Mouse (Mus musculus): ENCODE data around the gene Sept1. TPM values are rescaled to one million over a fixed set of nuclear protein-coding genes. Genes with fewer than 3 reads are reported as not detected.
A peak's percentile ranks its signal among the peaks of the same experiment; 100 is the strongest.

The Sept1 gene
- polyA plus RNA-seq, 1 experiment from 2014 or later, result 15.0 TPM

GRCm38 (mm10) chr7:127272566-127272965 is 39.6 kb upstream of the Sept1 start:
- H3K9me3 ChIP-seq (replicated peaks; ENCODE audit: control insufficient read depth, low read length), result peaks cover 8% of the 10 kb centered on the region; the same call in 1 of the 2 replicates
- H3K4me3 ChIP-seq (replicated peaks; ENCODE audit: low read length), result peak overlapping the region; percentile 90
- no peak for ATAC-seq (ENCODE audit: insufficient read depth, low FRiP score)
- peak overlapping the region; percentile 88 for H3K4me2 ChIP-seq (ENCODE audit: low read depth, low read length)
- WGBS, result 94% methylated on average over 15 of the region's 15 CpGs
- H3K36me3 ChIP-seq (ENCODE audit: control insufficient read depth, insufficient read depth, low read length), result no peaks in the 10 kb centered on the region; the same call in 1 of the 2 replicates
- peaks cover 11% of the 10 kb centered on the region for H3K4me1 ChIP-seq (ENCODE audit: control insufficient read depth, insufficient read depth, low read length)
- no peak overlapping the region for H3K9ac ChIP-seq (ENCODE audit: low read length)
- no peak overlapping the region for H3K27ac ChIP-seq (ENCODE audit: low read length)
- no peaks in the 10 kb centered on the region for H3K27me3 ChIP-seq (ENCODE audit: control insufficient read depth, insufficient read depth, low read length)

GRCm38 (mm10) chr7:127271093-127271492 is 38.2 kb upstream of the Sept1 start:
- WGBS, result 93% methylated on average over 4 of the region's 4 CpGs

GRCm38 (mm10) chr7:127270666-127271065 is 37.7 kb upstream of the Sept1 start:
- ATAC-seq (ENCODE audit: insufficient read depth, low FRiP score), result no peak
- Histone ChIP-seq H3K27ac (ENCODE audit: low read length) (peak overlapping the region; percentile 34; the same call in 1 of the 2 replicates), H3K4me2 (ENCODE audit: low read depth, low read length) (no peak overlapping the region), H3K27me3 (ENCODE audit: control insufficient read depth, insufficient read depth, low read length) (no peaks in the 10 kb centered on the region), H3K4me1 (ENCODE audit: control insufficient read depth, insufficient read depth, low read length) (peaks cover 11% of the 10 kb centered on the region), H3K36me3 (ENCODE audit: control insufficient read depth, insufficient read depth, low read length) (no peaks in the 10 kb centered on the region; the same call in 1 of the 2 replicates), H3K4me3 (replicated peaks; ENCODE audit: low read length) (no peak overlapping the region), H3K9me3 (replicated peaks; ENCODE audit: control insufficient read depth, low read length) (peaks cover 8% of the 10 kb centered on the region; the same call in 1 of the 2 replicates), H3K9ac (ENCODE audit: low read length) (no peak overlapping the region)
- 85% methylated on average over 5 of the region's 5 CpGs for WGBS

More at GRCm38 (mm10) chr7:127271093-127271492, 38.2 kb upstream of the Sept1 start:
- Histone ChIP-seq H3K9ac (ENCODE audit: low read length) (no peak overlapping the region), H3K4me1 (ENCODE audit: control insufficient read depth, insufficient read depth, low read length) (peaks cover 11% of the 10 kb centered on the region), H3K36me3 (ENCODE audit: control insufficient read depth, insufficient read depth, low read length) (no peaks in the 10 kb centered on the region; the same call in 1 of the 2 replicates), H3K4me3 (replicated peaks; ENCODE audit: low read length) (no peak overlapping the region), H3K4me2 (ENCODE audit: low read depth, low read length) (peak overlapping the region; percentile 8; the same call in 1 of the 2 replicates), H3K9me3 (replicated peaks; ENCODE audit: control insufficient read depth, low read length) (peaks cover 8% of the 10 kb centered on the region; the same call in 1 of the 2 replicates), H3K27me3 (ENCODE audit: control insufficient read depth, insufficient read depth, low read length) (no peaks in the 10 kb centered on the region), H3K27ac (ENCODE audit: low read length) (peak overlapping the region; percentile 34; the same call in 1 of the 2 replicates)
- no peak for ATAC-seq (ENCODE audit: insufficient read depth, low FRiP score)

GRCm38 (mm10) chr7:127270256-127270655 is 37.3 kb upstream of the Sept1 start:
- Histone ChIP-seq H3K9me3 (replicated peaks; ENCODE audit: control insufficient read depth, low read length) (peaks cover 8% of the 10 kb centered on the region; the same call in 1 of the 2 replicates), H3K36me3 (ENCODE audit: control insufficient read depth, insufficient read depth, low read length) (no peaks in the 10 kb centered on the region; the same call in 1 of the 2 replicates), H3K4me2 (ENCODE audit: low read depth, low read length) (no peak overlapping the region), H3K27ac (ENCODE audit: low read length) (0 out of 2 replicates have a peak overlapping the region, but pooled peaks have one; percentile 24), H3K4me1 (ENCODE audit: control insufficient read depth, insufficient read depth, low read length) (peaks cover 11% of the 10 kb centered on the region), H3K27me3 (ENCODE audit: control insufficient read depth, insufficient read depth, low read length) (no peaks in the 10 kb centered on the region), H3K4me3 (replicated peaks; ENCODE audit: low read length) (no peak overlapping the region), H3K9ac (ENCODE audit: low read length) (no peak overlapping the region)
- 82% methylated on average over 2 of the region's 2 CpGs for WGBS
- ATAC-seq (ENCODE audit: insufficient read depth, low FRiP score), result no peak

- ATAC-seq (ENCODE audit: insufficient read depth, low FRiP score), result no peak
- no peak overlapping the region for H3K27ac ChIP-seq (ENCODE audit: low read length)
- WGBS, result 89% methylated on average over 3 of the region's 3 CpGs
Observed at GRCm38 (mm10) chr7:127263526-127263925, 30.6 kb upstream of the Sept1 start.

GRCm38 (mm10) chr7:127262218-127262961 is 29.5 kb upstream of the Sept1 start:
- Histone ChIP-seq H3K4me1 (ENCODE audit: control insufficient read depth, insufficient read depth, low read length) (peaks cover 4% of the 10 kb centered on the region; the same call in 1 of the 2 replicates), H3K9me3 (replicated peaks; ENCODE audit: control insufficient read depth, low read length) (no peaks in the 10 kb centered on the region), H3K27ac (ENCODE audit: low read length) (no peak overlapping the region), H3K9ac (ENCODE audit: low read length) (no peak overlapping the region), H3K4me3 (replicated peaks; ENCODE audit: low read length) (no peak overlapping the region), H3K36me3 (ENCODE audit: control insufficient read depth, insufficient read depth, low read length) (no peaks in the 10 kb centered on the region), H3K4me2 (ENCODE audit: low read depth, low read length) (no peak overlapping the region), H3K27me3 (ENCODE audit: control insufficient read depth, insufficient read depth, low read length) (no peaks in the 10 kb centered on the region)
- 74% methylated on average over 10 of the region's 10 CpGs for whole genome bisulfite sequencing
- ATAC-seq (ENCODE audit: insufficient read depth, low FRiP score), result no peak

More at GRCm38 (mm10) chr7:127263526-127263925, 30.6 kb upstream of the Sept1 start:
- H3K9ac ChIP-seq (ENCODE audit: low read length), result no peak overlapping the region
- H3K4me3 ChIP-seq (replicated peaks; ENCODE audit: low read length), result no peak overlapping the region
- H3K9me3 ChIP-seq (replicated peaks; ENCODE audit: control insufficient read depth, low read length), result peaks cover 3% of the 10 kb centered on the region; the same call in 1 of the 2 replicates
- no peak overlapping the region for H3K4me2 ChIP-seq (ENCODE audit: low read depth, low read length)
- no peaks in the 10 kb centered on the region for H3K36me3 ChIP-seq (ENCODE audit: control insufficient read depth, insufficient read depth, low read length)
- H3K4me1 ChIP-seq (ENCODE audit: control insufficient read depth, insufficient read depth, low read length), result peaks cover 4% of the 10 kb centered on the region; the same call in 1 of the 2 replicates
- H3K27me3 ChIP-seq (ENCODE audit: control insufficient read depth, insufficient read depth, low read length), result no peaks in the 10 kb centered on the region

- no peaks in the 10 kb centered on the region for H3K9me3 ChIP-seq (replicated peaks; ENCODE audit: control insufficient read depth, low read length)
- WGBS, result under 1% methylated on average over 50 of the region's 50 CpGs
- H3K4me3 ChIP-seq (replicated peaks; ENCODE audit: low read length), result peak within 1 kb of the TSS; percentile 63
- peak within 1 kb of the TSS; percentile 79 for H3K9ac ChIP-seq (ENCODE audit: low read length)
- no peaks in the 10 kb centered on the region for H3K36me3 ChIP-seq (ENCODE audit: control insufficient read depth, insufficient read depth, low read length)
- peak; percentile 99 for ATAC-seq (ENCODE audit: insufficient read depth, low FRiP score)
- peak within 1 kb of the TSS; percentile 67 for H3K27ac ChIP-seq (ENCODE audit: low read length)
- no peaks in the 10 kb centered on the region for H3K27me3 ChIP-seq (ENCODE audit: control insufficient read depth, insufficient read depth, low read length)
- H3K4me1 ChIP-seq (ENCODE audit: control insufficient read depth, insufficient read depth, low read length), result peaks cover 4% of the 10 kb centered on the region; the same call in 1 of the 2 replicates
- H3K4me2 ChIP-seq (ENCODE audit: low read depth, low read length), result peak within 1 kb of the TSS; percentile 93
Observed at GRCm38 (mm10) chr7:127260309-127261111, 27.6 kb upstream of the Sept1 start, which contains the start of gene Dctpp1. Gene Dctpp1, minus strand, starts transcription at chr7:127260709.

GRCm38 (mm10) chr7:127259186-127259905 is 26.4 kb upstream of the Sept1 start:
- WGBS, result 70% methylated on average over 8 of the region's 8 CpGs
- Histone ChIP-seq H3K27ac (ENCODE audit: low read length) (no peak overlapping the region), H3K4me1 (ENCODE audit: control insufficient read depth, insufficient read depth, low read length) (peaks cover 10% of the 10 kb centered on the region), H3K4me2 (ENCODE audit: low read depth, low read length) (peak overlapping the region; percentile 93), H3K9ac (ENCODE audit: low read length) (peak overlapping the region; percentile 79; the same call in 1 of the 2 replicates), H3K27me3 (ENCODE audit: control insufficient read depth, insufficient read depth, low read length) (no peaks in the 10 kb centered on the region), H3K9me3 (replicated peaks; ENCODE audit: control insufficient read depth, low read length) (no peaks in the 10 kb centered on the region), H3K36me3 (ENCODE audit: control insufficient read depth, insufficient read depth, low read length) (no peaks in the 10 kb centered on the region), H3K4me3 (replicated peaks; ENCODE audit: low read length) (peak overlapping the region; percentile 63)
- ATAC-seq (ENCODE audit: insufficient read depth, low FRiP score), result no peak

Data from stomach, embryonic 16.5 days (tissue).